Mouse (Mus musculus) c-Kit-negative CD71-positive TER-119-positive erythroid progenitor cells, embryonic 14.5 days (primary cell): ENCODE data around the gene Manea.
A peak's percentile ranks its signal among the peaks of the same experiment; 100 is the strongest.
"Not testable (repeated sequence)": the region's sequence is repeated elsewhere in the genome, so short reads cannot be mapped to it uniquely, and the experiment has no call there.

Experiments
- DNase-seq: peaks from one replicate; pipeline ENCODE4 v3.0.0-alpha.2; 2013; ENCODE audit warnings: low read depth, low spot score

Manea gene

DNA sequence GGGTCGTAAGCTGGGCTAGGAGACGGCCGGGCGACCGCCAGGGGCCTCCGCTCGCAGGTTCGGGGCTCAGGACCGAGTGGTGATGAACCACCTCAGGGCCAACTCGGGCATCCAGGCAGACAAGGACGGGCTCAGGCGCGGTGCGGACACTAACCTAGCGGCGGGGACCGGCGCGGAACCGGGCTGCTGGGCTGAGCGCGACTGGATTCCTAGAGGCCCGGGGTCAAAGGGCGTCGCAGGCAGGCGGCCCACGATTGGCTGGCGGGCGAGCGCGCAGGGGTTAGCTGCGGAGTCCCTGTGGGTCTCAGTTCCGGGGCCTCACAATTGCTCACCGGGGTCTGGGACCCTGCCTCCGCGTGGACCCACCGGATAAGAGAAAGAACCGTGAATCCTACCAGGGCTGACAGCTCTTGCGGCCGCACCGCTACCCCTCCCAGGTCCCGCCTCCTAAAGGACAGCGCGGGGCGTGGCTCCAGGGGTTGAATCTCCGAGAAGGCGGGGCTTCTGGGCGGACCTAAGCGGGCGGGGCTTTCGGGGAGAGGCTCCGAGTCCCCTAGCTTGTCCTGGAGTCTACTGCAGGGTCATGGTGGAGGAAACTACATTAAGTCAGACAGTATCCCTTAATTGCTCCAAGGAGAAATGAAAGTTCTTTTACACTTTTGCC, at the start of gene Manea:
TSS of gene Manea (minus strand) at position 449 of the 664 bp plus-strand sequence.
- peak; percentile 85 for DNase-seq

DNA sequence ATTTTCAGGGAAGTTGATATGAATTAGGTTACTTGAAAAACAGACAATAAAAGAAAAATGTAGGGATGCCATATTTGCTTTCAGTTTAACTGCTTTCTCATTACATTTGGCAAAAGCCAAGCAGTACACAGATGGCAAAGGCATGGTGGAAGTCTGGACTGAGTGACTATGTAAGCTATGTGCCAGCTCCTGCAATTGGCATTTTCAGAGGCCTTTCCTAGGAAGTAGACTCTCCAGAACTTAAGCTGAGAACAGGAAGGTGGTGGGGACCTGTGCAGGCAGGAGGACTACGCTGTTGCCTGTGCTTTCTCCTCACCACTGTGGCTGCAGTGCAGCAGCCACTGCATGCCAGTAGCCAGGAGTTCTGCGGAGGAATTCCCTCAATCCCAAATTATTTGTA, 7.9 kb upstream of the Manea start:
- no peak for DNase-seq

DNA sequence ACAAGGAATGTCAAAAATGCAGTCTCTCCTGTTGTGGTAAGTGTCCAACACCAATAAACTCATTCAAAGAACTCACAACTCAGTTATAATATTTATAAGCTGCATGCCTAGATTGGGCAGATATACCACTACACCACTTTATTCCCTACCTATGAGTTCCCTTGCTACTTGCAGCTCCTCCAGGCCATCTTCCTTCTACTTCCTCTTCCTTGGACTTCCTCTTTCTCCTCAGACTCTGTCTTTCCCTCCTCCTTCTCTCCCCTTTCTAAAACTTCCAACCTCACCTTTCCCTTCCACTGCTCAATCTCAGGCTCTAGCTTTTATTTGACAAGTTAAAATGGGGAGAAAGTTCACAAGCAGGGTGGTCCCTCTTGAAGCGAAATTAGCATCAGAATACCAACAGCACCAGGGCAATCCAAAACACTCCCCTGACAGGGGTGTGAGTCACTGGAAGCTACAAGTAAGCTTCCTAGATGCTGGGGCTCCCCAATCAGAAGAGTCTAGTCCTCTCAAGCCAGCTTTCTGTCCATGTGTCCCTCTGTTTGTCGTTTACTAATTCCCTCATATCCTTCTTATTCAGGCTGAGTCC, 7.0 kb upstream of the Manea start:
- no peak for DNase-seq

DNA sequence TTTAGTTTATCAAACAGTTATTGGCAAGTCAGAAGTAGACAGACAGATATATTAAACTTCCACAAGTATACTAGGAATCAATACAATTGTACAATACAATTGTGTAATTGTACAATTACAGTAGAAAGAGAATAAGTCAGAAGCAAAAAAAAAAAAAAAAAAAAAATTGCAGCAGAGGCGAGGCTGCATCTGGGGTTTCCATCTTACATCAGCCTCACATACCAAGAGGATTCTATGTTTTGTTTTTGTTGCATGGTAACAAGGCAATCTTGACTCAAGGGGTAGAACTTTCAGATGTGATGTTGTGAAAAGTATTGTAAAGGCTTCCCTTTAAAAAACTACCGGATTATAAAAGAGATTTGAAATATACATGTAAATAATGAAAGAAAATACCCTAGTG, 548 bp upstream of the Manea start:
- DNase-seq = no peak

DNA sequence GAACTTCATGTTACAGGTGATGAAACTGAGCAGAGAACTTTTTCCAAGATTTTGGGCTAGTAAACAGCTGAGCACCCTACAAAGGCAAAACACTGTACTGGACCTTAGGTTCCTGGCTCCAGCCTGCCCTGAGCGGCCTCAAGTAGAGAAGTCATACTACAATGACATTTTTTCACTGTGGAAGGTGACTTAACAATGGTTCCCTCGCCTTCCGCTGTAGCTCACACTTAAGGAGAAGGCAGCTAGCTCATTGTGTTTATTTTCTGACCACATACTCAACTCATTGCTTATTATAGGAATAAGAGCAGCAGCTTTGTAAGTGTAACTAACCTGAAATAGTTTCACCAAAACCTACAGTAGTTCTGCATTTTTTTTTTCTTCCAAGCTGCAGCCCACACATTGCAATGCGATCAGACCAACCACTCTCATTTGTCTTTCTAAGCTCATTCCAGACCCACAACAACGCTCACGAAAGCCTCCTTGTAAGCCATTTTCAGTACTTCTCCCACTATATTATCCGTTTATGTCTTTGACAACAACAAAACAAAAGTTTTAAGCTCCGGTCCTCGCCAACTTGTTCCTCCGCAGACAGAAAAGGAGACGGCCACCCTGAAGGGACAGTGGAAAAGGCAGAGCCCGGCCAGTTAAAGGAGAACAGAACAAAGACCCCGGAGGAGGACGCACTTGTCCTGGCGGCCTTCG, 799 bp downstream of the Manea start:
- peak; percentile 17 for DNase-seq

DNA sequence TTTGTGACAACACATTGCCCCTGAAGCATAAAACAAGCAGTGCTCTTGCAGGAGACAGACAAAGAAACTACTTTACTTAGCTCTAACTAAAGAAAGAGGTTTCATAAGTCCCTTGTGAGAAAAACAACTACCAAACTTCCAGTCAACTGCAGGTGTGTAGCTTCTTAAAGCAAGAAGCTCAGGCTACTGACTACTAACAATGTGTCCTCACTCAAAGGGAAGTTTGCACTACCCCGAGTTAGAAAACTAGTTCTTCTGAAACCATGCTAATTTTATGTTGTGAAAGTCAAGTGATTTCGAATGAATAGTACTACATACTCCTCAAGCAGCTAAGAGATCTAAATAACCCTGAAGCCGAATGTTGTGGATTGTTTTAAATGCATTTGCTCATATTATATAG, 1.6 kb downstream of the Manea start:
- no peak for DNase-seq

DNA sequence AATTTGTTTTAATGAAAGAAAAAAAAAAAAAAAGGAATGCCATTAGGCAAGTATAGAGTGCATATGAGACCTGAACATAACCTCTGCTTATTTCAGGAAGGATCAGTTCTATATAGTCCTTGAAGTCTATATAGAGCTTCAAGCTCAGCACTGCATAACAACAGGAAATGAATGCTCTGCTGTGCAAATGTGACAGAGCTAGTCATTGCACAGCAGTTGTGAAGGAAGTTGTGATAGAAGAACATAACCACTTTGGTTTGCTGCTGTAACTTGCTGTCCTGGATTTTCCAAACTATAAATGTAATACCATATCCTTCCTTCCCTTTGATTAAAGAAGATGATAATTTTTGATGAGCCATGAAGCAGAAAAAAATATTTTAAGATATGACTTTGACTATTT, 4.3 kb downstream of the Manea start:
- DNase-seq = no peak

DNA sequence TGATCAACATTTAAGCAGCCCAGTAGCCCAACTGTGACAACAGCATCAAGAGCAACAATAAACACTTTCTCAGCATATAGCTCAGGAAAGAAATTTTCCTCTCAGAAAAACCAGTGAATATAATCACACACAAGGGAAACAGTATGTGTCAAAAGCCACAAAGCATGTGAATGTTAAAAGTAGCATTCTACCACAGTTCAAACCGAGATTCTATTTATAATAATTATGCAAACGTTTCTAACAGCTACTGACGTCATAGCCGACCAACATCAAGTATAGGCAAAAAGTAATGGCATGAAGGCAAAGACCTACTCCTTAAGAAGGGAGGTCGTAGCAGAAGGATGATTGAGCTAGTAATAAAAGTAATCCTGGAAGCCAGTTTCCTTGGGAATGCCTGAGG, 8.1 kb downstream of the Manea start:
- DNase-seq = no peak

DNA sequence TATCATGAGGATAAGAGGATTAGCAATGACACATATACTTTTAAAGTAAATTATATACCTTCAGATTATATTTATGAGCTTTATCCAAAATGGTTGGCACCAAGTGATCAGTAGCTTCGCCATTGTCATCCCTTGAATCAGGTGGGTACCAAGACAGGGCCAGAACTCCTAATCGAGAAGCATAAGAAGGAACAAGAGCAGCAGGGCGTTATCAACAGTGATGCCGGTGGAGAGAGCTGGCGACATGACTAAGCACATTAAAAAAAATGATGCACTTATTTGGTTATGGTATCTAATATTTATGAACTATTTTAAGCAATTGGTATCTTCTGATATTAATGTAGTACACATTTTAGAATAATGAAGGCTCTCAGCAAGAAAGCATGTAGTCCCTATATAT, 10.1 kb downstream of the Manea start:
- no peak for DNase-seq

DNA sequence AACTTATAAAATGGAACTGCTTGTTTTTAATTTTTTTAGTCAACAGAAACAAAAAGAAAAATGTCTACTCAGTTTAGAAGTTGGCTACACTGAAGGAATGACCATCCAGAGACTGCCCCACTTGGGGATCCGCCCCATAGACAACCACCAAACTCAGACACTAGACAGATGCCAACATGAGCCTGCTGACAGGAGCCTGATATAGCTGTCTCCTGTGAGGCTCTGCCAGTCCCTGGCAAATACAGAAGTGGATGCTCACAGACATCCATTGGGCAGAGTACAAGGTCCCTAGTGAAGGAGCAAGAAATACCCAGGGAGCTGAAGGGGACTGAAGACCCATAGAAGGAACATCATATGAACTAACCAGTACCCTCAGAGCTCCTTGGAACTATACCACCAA, 42.0 kb downstream of the Manea start:
- DNase-seq = not testable (repeated sequence)

DNA sequence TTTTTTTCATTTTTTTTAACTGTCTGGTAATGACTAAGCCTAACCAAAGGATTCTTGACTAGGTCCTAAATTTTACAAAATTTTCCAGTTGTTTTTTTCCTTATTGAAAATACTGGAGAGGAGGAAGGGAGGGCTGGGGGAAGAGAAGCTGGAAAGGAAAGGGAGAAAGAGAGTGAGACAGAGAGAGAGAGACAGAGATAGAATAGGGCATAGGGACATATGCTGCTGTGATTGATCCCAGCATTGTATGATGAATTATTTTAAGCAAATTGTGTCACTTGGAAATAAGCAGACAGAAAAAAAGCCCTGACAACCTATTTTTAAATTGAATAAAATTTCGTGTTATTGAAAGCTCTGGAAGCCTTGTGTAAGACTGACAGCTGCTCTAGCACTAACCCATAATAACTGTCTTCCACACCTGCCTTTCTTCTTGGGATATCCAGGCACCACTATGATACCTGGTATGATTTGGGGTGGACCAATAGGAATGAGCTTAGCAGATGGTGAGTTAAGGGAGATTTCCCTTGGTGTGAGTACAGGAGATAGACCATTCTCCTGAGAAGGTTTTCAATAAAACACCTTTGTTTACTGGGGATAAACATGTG, 69.5 kb downstream of the Manea start:
- DNase-seq = no peak

DNA sequence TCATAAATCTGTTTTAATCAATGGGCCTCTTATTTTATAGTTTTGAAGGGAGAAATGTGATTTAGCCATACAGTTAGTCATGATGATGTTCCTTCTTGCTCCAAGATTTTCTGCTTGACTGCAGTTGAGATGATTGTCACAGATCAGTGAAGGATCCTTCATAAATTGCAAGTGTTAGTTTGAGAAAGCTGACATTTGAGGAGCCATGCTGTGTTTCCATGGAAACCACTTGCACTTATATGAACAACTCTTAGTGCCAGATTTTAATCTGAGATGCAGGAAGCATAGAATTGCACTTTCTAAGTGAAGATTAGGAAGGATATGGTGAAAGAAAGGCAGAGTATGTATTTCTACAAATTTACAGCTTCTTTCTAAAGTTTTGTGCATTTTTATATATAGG, 70.4 kb downstream of the Manea start:
- no peak for DNase-seq

DNA sequence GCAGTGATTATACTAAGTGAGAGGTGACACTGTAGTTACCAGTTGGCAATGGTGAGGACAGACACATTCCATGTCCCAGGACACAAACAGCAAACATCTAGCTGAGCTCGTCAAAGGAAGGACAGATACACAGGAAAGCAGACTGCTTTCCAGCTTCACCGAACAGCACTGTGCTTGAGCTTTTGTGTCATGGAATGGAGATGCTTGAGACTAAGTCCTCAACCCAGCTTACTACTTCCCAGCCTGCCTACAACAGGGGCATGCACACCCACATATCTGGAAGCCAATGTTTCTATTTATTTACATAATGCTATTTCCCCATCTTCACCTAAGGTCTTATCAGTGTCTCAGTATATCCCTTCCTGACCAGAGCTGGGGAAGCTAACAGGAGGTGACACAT, 70.9 kb downstream of the Manea start:
- DNase-seq = no peak
